Mouse (Mus musculus) lung, adult 2 months (tissue): ENCODE data around the gene H2-Oa.

Experiments used
- CTCF ChIP-seq: fragments of 200-500 bp; IDR thresholded peaks from 2 replicates; pipeline ENCODE4 v1.5.1; 2011; ENCODE audit warnings: mild to moderate bottlenecking, low read length, control low read depth; ENCODE audit not compliant: insufficient read depth
- POLR2A ChIP-seq: fragments of 200-500 bp; IDR thresholded peaks from 2 replicates; pipeline ENCODE4 v1.6.1; 2011; ENCODE audit warnings: low read depth, mild to moderate bottlenecking, control low read depth, low read length, borderline replicate concordance; ENCODE audit errors: extremely low read depth

DNA sequence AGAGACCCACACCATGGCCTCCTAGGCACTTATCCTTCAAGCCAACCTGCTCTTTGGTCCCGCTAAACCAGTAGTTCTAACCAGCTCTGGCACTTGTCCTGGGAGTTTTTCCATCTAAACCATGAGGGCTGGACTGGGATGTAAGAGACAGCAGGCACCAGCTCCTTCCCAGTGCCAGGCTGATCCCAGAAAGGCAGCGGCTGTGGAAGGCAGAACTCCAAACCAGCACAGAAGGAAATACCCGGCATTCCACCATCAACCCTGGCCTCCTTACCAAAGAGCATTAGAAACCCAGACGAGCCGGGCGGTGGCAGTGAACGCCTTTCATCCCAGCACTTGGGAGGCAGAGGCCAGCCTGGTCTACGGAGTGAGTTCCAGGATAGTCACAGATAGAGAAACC, 18.2 kb downstream of the H2-Oa start:
- TF ChIP-seq CTCF (no peak), POLR2A (no peak)
